Mouse (Mus musculus) T-helper 1 cell (primary cell): Measurements from ENCODE around the gene Adprhl1.

Experiments used
- in situ Hi-C: fragments of 300-600 bp; cut with MboI, MseI; formaldehyde crosslinking; loops from one replicate; pipeline ENCODE4 v1.15.1; 2025; ENCODE audit warnings: high pct_unique_total_duplicates

Gene Adprhl1

GRCm38 (mm10) chr8:13230471-13230870 lies 23.5 kb downstream of the Adprhl1 start:
- in situ Hi-C loops = no loop called here

DNA sequence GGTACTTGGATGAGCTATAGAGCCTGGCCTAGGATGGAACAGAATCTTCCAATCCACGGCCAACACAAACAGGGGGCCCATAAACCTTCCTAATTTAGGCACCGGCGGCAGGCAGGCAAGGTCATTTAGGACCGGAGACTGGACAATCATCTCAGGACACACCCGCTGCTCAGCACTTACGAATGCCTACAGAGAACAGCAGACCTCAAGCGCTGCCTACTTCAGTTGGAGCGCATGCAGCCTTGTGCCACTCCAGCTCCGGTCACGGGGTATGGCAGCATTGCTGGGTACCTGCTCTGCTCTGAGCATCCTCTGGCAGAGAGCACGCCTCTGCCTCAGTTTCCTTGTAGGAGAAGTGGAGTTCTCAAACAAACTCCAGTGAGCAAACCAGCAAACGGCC lies 24.2 kb downstream of the Adprhl1 start:
- in situ Hi-C loops = loop anchor here (10.0 kb wide), 1 partner anchor 255 kb away; no protein-coding TSS in a partner anchor

- in situ Hi-C loops = loop anchor here (10.0 kb wide), 1 partner anchor 254 kb away; no protein-coding TSS in a partner anchor
Observed at GRCm38 (mm10) chr8:13228923-13229610, 24.9 kb downstream of the Adprhl1 start.

- in situ Hi-C loops = loop anchor here (10.0 kb wide), 1 partner anchor 252 kb away; no protein-coding TSS in a partner anchor
Observed at GRCm38 (mm10) chr8:13227184-13227583, 26.8 kb downstream of the Adprhl1 start.

DNA sequence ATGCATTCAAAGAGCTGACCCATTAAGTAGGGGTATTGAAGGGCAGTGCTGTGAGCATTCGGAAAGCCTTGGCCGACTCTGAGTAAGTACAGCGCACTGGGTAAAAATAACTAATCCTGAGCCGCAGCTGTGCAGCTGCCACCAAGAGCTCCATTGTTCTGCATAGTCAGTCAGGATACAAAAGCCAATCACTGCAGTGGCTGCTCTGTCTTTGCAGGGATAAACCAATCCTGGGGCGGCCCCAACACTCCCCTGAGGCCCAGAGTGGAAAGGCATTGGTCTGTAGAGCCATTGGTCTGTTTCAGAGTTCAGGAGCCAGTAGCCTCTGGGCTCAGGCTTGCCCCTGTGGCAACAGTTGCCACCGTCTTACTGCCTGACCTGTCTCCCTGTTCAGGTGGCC lies 27.7 kb downstream of the Adprhl1 start:
- in situ Hi-C loops = loop anchor here (10.0 kb wide), 1 partner anchor 251 kb away; no protein-coding TSS in a partner anchor

DNA sequence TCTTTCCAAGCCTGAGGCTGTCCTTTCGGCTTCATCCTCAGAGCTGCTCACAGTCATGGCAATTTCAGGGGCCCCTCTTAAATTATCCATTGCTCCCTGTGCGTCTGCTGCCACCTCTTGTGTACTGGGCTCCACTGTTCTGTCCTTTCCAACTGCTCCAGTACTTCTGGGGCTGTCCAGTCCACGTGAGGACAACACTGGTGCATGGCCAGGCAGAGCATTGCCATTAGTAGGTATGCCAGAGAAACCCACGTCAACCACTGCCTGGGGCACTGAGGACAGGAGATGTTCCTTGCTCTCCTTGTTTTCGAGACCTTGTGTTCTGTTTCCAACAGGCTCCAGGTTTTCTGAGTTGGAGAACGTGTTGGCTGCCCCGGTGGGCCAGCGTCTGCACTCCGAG lies 29.5 kb downstream of the Adprhl1 start:
- in situ Hi-C loops = loop anchor here (10.0 kb wide), 1 partner anchor 250 kb away; no protein-coding TSS in a partner anchor

- in situ Hi-C loops = no loop called here
Observed at GRCm38 (mm10) chr8:13218441-13218840, 35.5 kb downstream of the Adprhl1 start.

DNA sequence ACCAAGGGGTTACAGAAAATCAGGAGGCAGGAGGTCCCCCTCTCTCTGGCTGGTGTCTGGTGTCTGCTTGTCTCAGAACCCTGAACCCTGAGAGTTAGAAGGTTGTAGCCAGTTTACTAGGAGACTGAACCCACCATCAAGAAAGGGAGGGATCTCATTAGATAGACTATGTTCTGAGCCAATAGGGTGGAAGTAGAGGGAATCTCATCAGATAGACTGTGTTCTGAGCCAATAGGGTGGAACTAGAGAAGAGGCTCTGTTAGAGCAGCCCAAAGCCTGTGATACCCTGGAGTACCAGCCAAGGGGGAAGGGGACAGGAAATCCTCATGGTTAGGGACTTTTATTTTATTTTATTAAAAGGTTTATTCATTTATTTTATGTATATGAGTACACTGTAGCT lies 36.0 kb downstream of the Adprhl1 start:
- in situ Hi-C loops = no loop called here

GRCm38 (mm10) chr8:13217093-13217492 lies 36.9 kb downstream of the Adprhl1 start:
- in situ Hi-C loops = no loop called here

- in situ Hi-C loops = no loop called here
Observed at GRCm38 (mm10) chr8:13216386-13216785, 37.6 kb downstream of the Adprhl1 start.

DNA sequence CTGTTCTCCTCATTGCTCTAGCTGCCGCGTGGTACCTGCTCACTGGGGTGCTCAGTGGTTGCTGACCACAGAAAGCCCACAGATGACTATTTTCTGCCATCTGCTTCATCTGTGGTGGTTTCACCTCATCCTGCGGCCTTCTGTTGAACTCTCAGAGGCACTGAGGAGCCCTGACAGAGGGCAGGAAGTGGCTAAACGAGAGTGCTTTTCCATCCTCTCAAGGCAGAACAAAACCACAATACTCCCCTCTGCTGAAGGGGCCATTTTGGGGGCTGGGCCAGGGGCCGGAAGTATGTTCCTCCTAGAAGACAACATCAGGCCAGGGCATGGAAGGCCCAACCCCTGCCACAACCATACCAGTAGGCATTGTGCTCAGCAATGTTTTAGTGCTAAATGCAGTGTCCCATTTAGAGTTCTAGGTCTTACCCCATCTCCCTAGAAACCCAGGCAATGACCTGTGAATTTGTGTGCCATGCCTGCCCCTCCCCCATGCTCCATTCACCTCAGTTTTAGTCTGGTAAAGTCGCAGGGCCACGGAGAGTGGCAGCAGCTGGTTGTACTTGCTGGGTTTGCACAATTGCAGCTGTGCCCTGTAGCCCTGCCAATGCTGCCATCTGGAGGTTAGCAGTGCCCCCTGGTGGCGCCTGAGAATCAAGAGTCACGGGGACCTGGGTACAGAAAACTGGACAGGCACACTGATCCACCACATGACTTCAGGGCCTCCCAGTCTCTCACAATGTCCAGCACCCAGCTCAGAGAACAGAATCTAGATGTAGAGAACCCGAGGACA lies 40.3 kb downstream of the Adprhl1 start:
- in situ Hi-C loops = no loop called here

- in situ Hi-C loops = no loop called here
Observed at GRCm38 (mm10) chr8:13209770-13210169, 44.2 kb downstream of the Adprhl1 start.

GRCm38 (mm10) chr8:13208627-13209355 lies 45.2 kb downstream of the Adprhl1 start:
- in situ Hi-C loops = no loop called here

DNA sequence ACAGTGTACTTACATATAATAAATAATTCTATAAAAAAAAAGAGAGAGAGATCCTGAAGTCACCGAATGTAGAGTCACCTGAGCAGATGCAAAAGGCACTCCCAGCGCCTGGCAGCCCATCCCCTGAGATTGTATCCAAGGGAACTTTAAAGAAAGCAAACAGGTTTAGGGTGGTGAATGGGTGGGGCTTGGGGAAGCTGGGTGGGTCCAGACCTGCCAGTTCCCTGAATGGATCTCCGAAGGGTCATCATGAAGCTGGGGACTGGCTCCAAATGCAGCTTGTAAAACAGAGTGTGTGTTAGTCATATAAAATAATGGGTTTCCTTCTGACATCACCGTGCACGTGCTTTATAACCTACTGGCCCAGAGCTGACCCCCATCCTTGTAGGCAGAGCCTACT lies 47.7 kb downstream of the Adprhl1 start:
- in situ Hi-C loops = no loop called here

DNA sequence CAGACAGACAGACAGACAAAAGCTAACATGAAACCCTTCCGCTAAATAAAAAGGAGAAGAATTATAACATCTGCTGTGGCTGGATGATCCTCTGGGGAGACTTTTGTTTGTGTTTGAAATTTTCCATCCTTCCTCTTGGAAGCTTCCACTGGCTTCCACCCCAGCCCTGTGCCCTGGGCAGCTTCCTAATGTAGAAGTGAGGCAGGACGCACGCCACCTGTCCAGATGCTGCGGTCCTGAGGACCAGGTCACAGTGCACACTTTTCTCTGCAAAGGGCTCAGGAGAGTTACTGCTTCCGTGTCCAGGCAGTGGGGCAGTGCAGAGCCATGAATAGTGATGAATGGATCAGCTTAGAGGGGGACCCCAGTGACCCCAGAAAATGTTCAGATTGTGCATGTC lies 48.7 kb downstream of the Adprhl1 start:
- in situ Hi-C loops = no loop called here

DNA sequence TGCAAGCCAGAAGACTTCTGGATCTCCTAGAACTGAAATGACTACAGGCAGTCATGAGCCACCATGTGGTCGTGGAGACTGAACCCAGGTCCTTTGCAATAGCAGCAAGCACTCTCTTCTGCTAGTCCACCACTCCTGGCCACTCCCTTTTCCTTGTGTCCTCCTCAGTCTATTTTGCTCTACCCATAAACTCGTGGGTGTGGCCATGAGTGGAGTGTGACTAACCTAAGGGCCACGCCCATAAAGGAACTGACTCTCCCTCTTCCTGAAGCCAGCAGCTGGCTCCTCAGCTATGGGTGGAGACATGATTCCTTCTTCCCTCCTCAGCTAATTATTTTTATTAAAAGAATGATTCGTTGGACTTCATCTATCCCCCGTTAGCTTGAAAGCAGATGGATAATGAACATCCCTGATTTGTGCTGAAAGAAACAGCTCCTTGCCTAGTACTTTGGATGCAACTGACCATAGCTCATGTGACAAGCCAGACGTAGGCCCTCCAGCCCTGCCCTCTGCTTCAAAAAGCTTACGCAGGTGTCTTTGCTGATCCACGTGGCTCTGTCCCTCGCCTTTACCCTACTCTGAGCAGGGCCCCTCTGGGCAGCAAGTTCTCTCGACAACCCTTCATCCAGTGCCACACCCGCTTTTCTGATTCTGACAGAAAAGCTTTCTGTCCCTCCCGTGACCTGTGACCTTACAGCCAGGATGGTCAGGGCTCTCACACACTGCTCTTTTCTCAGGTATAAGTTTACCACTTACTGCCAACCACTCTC lies 49.4 kb downstream of the Adprhl1 start:
- in situ Hi-C loops = no loop called here

DNA sequence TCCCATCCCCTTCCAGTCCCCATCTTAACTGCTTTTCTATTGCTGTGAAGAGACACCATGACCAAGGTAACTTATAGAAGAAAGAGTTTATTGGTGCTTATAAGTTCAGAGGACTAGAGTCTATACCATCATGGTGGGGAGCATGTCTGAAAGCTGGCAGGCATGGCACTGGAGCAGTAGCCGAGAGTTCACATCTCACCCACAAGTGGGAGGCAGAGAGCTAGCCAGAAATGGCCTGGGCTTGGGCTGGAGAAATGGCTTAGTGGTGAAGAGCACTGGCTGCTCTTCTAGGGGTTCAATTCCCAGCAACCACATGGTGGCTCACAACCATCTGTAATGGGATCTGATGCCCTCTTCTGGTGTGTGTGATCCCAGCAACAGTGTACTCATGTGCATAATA lies 50.5 kb downstream of the Adprhl1 start:
- in situ Hi-C loops = no loop called here

DNA sequence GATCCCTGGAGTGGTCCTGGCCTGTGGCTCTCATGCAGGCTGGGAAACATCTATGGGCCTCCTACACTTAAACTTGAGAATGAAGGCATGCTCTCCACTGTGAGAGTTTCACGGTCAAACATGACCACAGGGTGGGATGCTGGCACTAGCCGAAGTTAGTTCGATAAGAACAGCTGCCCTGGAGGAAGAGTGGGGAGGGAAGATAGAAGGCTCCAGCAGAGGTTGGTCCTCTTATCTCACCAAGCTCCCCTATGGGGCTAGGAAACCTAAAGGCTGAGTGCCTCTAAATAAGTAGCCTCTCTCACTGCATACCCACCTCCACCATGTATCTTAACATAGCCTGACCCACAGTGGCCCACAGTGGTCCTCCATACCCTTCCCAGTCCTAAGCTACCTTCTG lies 51.2 kb downstream of the Adprhl1 start:
- in situ Hi-C loops = no loop called here

- in situ Hi-C loops = no loop called here
Observed at GRCm38 (mm10) chr8:13202041-13202440, 51.9 kb downstream of the Adprhl1 start.

GRCm38 (mm10) chr8:13201013-13201334 lies 53.0 kb downstream of the Adprhl1 start:
- in situ Hi-C loops = no loop called here

DNA sequence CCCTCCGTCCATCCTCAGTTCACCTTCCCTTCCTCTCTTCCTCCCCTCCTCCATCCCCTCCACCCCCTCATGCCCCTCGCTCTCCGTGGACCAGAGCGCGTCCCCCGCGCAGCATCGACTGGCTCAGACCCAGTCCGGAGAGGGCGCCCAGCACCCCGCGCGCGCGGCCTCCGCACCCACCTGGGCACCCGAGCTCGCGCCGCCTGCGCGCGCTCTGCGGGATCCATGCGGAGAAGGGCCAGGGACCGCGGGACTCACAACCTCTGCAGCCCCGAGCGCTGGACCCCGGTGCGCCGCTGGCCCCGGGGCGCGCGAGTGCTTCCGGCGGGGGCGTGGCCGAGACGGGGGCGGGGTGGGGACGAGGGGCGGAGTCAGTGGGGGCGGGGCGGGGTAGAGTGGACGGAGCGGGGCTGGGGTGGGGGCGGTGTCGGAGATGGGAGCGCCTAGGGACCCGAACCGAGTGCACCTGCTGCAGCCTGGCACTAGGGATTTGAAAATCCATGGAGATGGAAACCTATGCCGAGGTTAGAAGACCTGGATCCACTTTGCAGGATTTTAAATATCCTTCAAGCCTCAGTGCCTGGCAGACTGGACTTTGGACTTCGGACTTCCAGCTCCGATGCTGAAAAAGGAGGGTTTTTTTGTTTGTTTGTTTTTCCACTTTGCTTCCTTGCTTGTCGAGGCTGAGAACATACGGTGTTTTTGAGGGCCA lies 53.5 kb downstream of the Adprhl1 start, which contains the start of gene Grtp1:
Grtp1 (minus strand) TSS at position 320 of the 712 bp plus-strand sequence.
- in situ Hi-C loops = no loop called here
